Mouse (Mus musculus) stomach, postnatal 0 days (tissue): Measurements from ENCODE around the gene Clmp.

Source experiments
- CTCF ChIP-seq: IDR thresholded peaks from 2 replicates; pipeline ENCODE4 v1.5.1; 2016; ENCODE audit warnings: antibody characterized with exemption, low read depth, mild to moderate bottlenecking, moderate library complexity
- EP300 ChIP-seq: optimal IDR thresholded peaks from 2 replicates; pipeline ENCODE3; 2016; ENCODE audit warnings: antibody characterized with exemption

DNA sequence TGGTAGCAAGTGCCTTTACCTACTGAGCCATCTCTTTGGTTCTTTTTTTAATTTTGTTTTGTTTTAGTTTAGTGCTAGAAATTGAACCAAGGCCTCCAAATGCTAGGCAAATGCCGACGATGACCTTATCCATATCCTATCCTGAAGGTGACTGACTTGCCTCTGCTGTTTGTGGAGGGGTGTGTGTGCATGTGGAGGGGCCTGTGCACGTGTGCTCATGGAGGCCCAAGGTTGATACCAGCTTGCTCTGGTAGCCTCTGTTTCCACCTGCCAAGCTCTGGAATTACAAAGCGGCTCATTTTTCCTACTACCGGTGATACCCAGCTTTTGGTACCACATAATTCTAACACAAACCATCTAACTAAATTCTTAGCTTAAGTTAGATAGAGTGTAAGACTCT lies 107.8 kb downstream of the Clmp start:
- TF ChIP-seq CTCF, result no peak
- no peak for TF ChIP-seq EP300
